Mouse (Mus musculus): Measurements from ENCODE around the gene Hoxc6. TPM values are rescaled to one million over a fixed set of nuclear protein-coding genes. Genes with fewer than 3 reads are reported as not detected.

Gene Hoxc6
- polyA plus RNA-seq, 1 experiment from 2014 or later, result 0.18 TPM

DNA sequence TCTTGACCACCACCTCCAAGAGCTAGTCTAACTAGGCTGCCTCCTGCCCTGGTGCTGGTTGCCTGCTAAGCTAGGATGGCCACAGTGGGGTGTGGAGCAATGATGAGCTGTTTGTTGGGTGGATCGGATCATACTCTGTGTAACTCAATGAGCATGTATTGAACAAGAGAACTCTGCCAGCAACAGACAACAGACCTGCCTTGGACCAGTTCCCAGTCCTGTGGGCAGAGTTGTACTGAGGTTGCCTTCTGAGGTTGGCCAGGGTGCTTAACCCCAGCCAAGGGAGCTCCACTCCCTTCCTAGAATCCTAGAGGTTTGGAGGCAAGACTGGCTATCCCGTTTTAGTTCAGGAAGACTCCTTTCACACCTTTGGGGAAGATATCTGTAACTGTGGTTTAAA lies 58.3 kb downstream of the Hoxc6 start:
- Histone ChIP-seq H3K27me3 (replicated peaks) (peaks cover 88% of the 10 kb centered on the region), H3K4me2 (no peak overlapping the region), H3K27ac (ENCODE audit: poor library complexity, severe bottlenecking) (no peak overlapping the region), H3K4me1 (replicated peaks) (peaks cover 7% of the 10 kb centered on the region; the same call in 1 of the 2 replicates), H3K9ac (no peak overlapping the region), H3K36me3 (no peaks in the 10 kb centered on the region), H3K4me3 (no peak overlapping the region), H3K9me3 (replicated peaks) (no peaks in the 10 kb centered on the region)
- ATAC-seq (ENCODE audit: insufficient number of reproducible peaks, low FRiP score), result no peak
- 42% methylated on average over 2 of the region's 2 CpGs for WGBS

DNA sequence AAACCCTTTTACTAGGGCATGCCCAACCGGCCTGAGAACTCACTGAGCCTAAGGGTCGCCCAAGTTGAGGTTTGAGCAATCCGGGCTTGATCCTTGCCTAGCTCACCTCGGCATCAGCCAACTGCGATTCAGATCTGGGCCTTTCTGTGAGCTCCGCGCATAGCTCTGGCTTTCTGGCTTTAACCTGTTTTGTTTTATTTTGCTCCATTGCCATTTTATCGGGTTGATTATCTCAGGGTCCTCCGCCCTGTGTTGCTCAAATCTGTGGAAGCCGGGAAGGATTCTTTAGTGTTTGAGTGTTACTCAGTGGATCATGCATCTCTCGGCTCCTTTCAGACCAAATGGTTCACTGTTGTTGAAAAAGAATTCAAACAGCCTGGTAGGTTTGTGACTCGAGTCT lies 60.7 kb downstream of the Hoxc6 start:
- Histone ChIP-seq H3K9ac (no peak overlapping the region), H3K27ac (ENCODE audit: poor library complexity, severe bottlenecking) (no peak overlapping the region), H3K4me3 (no peak overlapping the region), H3K27me3 (replicated peaks) (peaks cover 92% of the 10 kb centered on the region), H3K36me3 (no peaks in the 10 kb centered on the region), H3K9me3 (replicated peaks) (no peaks in the 10 kb centered on the region), H3K4me1 (replicated peaks) (peaks cover 8% of the 10 kb centered on the region; the same call in 1 of the 2 replicates), H3K4me2 (no peak overlapping the region)
- no peak for ATAC-seq (ENCODE audit: insufficient number of reproducible peaks, low FRiP score)
- WGBS, result 4% methylated on average over 12 of the region's 12 CpGs

DNA sequence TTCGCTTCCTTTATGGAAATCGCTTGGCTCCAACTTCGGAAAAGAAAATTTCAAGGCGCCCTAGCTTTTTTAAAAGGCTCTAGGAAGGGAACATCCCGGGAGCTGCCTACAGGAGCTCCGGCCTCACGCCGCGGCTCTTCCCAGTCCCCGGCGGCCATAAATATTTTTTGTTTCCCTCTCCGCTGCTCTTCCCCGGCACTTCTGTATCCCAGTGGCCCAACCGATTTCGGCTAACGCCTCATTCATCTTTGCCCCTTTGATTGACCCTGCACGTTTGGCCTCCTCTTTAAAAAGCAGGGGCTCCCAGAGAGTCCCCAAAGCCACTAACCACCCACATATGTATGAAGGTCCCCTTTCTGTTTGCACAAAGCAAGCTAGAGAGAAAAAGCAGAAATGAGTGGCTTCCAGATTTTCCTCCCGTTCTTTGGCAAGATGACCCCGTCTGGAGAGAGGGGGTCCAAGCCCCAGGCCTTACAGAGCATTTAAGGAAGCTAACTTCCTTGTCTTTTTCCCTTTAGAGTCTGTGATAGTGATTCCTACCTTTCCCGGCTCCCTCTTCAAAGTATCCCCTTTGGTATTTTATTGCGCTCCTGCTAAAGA lies 61.4 kb downstream of the Hoxc6 start:
- H3K9ac ChIP-seq, result no peak overlapping the region
- no peak overlapping the region for H3K4me3 ChIP-seq
- no peak overlapping the region for H3K27ac ChIP-seq (ENCODE audit: poor library complexity, severe bottlenecking)
- 2% methylated on average over 21 of the region's 21 CpGs for WGBS
- H3K4me1 ChIP-seq (replicated peaks), result peaks cover 8% of the 10 kb centered on the region; the same call in 1 of the 2 replicates
- no peak for ATAC-seq (ENCODE audit: insufficient number of reproducible peaks, low FRiP score)
- no peaks in the 10 kb centered on the region for H3K9me3 ChIP-seq (replicated peaks)
- H3K4me2 ChIP-seq, result no peak overlapping the region
- peaks cover 92% of the 10 kb centered on the region for H3K27me3 ChIP-seq (replicated peaks)
- no peaks in the 10 kb centered on the region for H3K36me3 ChIP-seq

DNA sequence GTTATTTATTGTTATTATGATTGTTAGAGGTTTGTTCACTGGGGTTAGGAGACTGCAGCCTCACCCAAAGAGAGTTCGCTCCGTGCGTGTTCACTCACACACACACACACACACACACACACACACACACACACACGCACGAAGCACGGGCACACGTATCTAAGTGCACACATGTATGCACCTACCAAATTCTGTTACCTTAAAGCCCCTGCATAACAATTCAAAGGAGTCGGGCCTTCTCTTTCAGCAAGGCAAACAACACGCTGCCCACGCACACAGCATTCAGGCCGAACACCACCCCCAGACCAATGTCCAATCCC lies 61.9 kb downstream of the Hoxc6 start:
- Histone ChIP-seq H3K9ac (no peak overlapping the region), H3K4me3 (no peak overlapping the region), H3K36me3 (no peaks in the 10 kb centered on the region), H3K9me3 (replicated peaks) (no peaks in the 10 kb centered on the region), H3K4me1 (replicated peaks) (peaks cover 8% of the 10 kb centered on the region; the same call in 1 of the 2 replicates), H3K27ac (ENCODE audit: poor library complexity, severe bottlenecking) (no peak overlapping the region), H3K27me3 (replicated peaks) (peaks cover 92% of the 10 kb centered on the region), H3K4me2 (no peak overlapping the region)
- 10% methylated on average over 11 of the region's 11 CpGs for WGBS
- no peak for ATAC-seq (ENCODE audit: insufficient number of reproducible peaks, low FRiP score)

DNA sequence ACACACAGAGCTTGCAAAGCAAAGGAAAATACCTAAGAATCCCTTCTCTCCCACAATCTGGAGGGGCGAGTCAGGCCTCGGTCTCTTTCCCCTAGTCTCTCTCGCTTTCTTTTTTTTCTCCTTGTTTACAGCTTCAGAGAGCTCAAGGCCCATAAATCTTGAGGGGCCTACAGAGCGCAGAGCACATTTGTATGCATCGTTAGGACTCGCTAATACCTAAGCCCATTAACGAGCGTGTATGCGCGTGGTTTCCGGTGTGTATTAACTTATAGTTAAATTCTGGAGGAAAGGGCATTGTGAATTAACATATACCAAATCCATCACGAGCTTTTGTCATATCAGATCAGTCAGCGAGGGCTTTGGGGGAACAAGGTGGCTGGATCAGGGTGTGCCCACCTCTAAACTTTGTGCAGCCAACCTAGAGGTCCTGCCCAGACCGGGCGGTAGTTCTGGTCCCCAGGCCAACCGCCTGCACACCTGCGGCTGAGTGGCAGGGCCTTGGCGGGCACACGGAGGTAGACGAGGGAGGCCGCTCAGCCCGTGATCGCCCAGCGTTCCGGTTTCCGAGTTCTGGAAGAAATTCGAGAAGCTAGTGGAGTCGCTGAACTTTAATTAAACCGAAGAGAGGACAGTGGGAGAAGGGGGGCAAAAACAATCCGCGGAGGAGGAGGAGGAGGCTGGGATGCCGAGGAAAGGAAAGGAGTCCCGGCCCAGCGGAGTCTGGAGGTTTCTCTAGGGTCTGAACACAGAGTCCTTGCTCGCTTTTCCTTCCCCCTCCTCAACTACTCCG lies 62.5 kb downstream of the Hoxc6 start:
- Histone ChIP-seq H3K4me2 (peak overlapping the region; percentile 23; the same call in 1 of the 2 replicates), H3K27ac (ENCODE audit: poor library complexity, severe bottlenecking) (no peak overlapping the region), H3K9me3 (replicated peaks) (no peaks in the 10 kb centered on the region), H3K36me3 (no peaks in the 10 kb centered on the region), H3K4me1 (replicated peaks) (peaks cover 8% of the 10 kb centered on the region; the same call in 1 of the 2 replicates), H3K27me3 (replicated peaks) (peaks cover 92% of the 10 kb centered on the region), H3K4me3 (peak overlapping the region; percentile 5; the same call in 1 of the 2 replicates), H3K9ac (no peak overlapping the region)
- ATAC-seq (ENCODE audit: insufficient number of reproducible peaks, low FRiP score), result no peak
- WGBS, result 2% methylated on average over 36 of the region's 36 CpGs

DNA sequence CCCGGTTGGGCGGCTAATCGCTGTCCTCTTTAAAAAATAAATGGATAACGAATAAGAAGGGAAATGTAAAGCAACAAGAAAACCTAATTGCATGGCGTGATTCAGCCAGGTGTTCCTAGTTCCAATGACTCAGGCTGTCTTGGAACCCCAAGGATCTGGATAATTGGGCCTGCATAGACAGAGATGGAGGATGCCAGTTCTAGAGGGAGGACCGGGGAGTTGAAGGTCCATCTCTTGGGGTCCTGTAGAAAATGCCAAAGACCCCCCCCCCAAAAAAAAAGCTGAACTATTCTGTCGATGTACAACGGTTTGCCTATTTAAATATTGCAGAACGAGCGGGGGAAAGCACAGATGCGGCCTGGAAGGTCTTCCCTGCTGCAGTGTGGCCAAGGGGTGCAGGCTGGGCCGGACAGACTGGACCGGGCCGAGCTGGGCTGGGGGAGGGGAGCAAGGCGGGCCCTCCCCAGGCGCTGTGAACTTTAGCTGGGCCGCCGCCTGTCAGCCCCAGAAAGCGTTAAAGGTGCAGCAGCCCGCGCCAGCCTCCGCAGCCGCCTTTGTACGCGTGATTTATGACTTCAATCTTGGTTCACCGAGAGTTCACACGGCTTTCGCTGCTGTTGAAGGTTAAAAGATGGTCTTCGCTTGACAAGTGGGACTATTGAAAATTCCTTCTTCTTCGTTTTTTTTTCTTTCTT lies 63.2 kb downstream of the Hoxc6 start:
- H3K4me2 ChIP-seq, result peak overlapping the region; percentile 23

More for the DNA sequence above, 63.2 kb downstream of the Hoxc6 start:
- Histone ChIP-seq H3K27me3 (replicated peaks) (peaks cover 93% of the 10 kb centered on the region), H3K9me3 (replicated peaks) (no peaks in the 10 kb centered on the region), H3K36me3 (no peaks in the 10 kb centered on the region), H3K27ac (ENCODE audit: poor library complexity, severe bottlenecking) (no peak overlapping the region), H3K4me1 (replicated peaks) (peaks cover 8% of the 10 kb centered on the region; the same call in 1 of the 2 replicates), H3K4me3 (0 out of 2 replicates have a peak overlapping the region, but pooled peaks have one; percentile 5), H3K9ac (no peak overlapping the region)
- WGBS, result 2% methylated on average over 30 of the region's 30 CpGs
- no peak for ATAC-seq (ENCODE audit: insufficient number of reproducible peaks, low FRiP score)

MicroRNAs within 50 kb of the gene (microRNA counts, 519-probe panel; counts per million panel counts)
- microRNA mmu-miR-615-3p (not detected), microRNA mmu-miR-615-5p (not detected)

Small RNA genes within 50 kb of the gene (microRNA-seq; reads per million reads assigned to microRNA genes)
- gene Mir196a-2 (9.4 reads per million, percentile 23 among the genes with 10 or more reads in this experiment), gene Mir615 (56.3 reads per million, percentile 43 among the genes with 10 or more reads in this experiment)

Other genes with a start within 250 kb of the Hoxc6 start
- gene Hoxc13, start 77.2 kb upstream of the Hoxc6 start, polyA plus RNA-seq (2016; fragmentation: Nextera tagmentation; extraction: Ambion mirVana), result 0.18 TPM in 1 of 2 replicates, not detected in the other
- gene Hoxc12, start 61.5 kb upstream of the Hoxc6 start, polyA plus RNA-seq (2016; fragmentation: Nextera tagmentation; extraction: Ambion mirVana), result not detected in 2 replicates
- gene Hoxc11, start 43.8 kb upstream of the Hoxc6 start, polyA plus RNA-seq (2016; fragmentation: Nextera tagmentation; extraction: Ambion mirVana), result not detected in 2 replicates
- gene Hoxc10, start 31.5 kb upstream of the Hoxc6 start, polyA plus RNA-seq (2016; fragmentation: Nextera tagmentation; extraction: Ambion mirVana), result not detected in 2 replicates
- gene Hoxc5, start 30.8 kb upstream of the Hoxc6 start, polyA plus RNA-seq (2016; fragmentation: Nextera tagmentation; extraction: Ambion mirVana), result 0.38 and 0.39 TPM in 2 replicates
- gene Hoxc9, start 21.8 kb upstream of the Hoxc6 start, polyA plus RNA-seq (2016; fragmentation: Nextera tagmentation; extraction: Ambion mirVana), result not detected in 2 replicates
- 0.11 TPM in 1 of 2 replicates, not detected in the other for gene Hoxc8, start 7.7 kb upstream of the Hoxc6 start, polyA plus RNA-seq (2016; fragmentation: Nextera tagmentation; extraction: Ambion mirVana)
- gene Hoxc4, start 20.7 kb downstream of the Hoxc6 start, polyA plus RNA-seq (2016; fragmentation: Nextera tagmentation; extraction: Ambion mirVana), result 0.57 and 0.76 TPM in 2 replicates
- gene Smug1, start 168.8 kb downstream of the Hoxc6 start, polyA plus RNA-seq (2016; fragmentation: Nextera tagmentation; extraction: Ambion mirVana), result 17.1 and 17.4 TPM in 2 replicates
- 150 and 164 TPM in 2 replicates for gene Cbx5, start 241.6 kb downstream of the Hoxc6 start, polyA plus RNA-seq (2016; fragmentation: Nextera tagmentation; extraction: Ambion mirVana)
- gene Hnrnpa1, start 242.2 kb downstream of the Hoxc6 start, polyA plus RNA-seq (2016; fragmentation: Nextera tagmentation; extraction: Ambion mirVana), result 554 and 557 TPM in 2 replicates